Mouse (Mus musculus) T-helper 1 cell (primary cell): ENCODE measurements around the gene Zbed4.
"Not testable (repeated sequence)": the region's sequence is repeated elsewhere in the genome, so short reads cannot be mapped to it uniquely, and the experiment has no call there.

Experiments used
- in situ Hi-C: fragments of 300-600 bp; cut with MboI, MseI; formaldehyde crosslinking; loops from one replicate; pipeline ENCODE4 v1.15.1; 2025; ENCODE audit warnings: high pct_unique_total_duplicates

The Zbed4 gene

DNA sequence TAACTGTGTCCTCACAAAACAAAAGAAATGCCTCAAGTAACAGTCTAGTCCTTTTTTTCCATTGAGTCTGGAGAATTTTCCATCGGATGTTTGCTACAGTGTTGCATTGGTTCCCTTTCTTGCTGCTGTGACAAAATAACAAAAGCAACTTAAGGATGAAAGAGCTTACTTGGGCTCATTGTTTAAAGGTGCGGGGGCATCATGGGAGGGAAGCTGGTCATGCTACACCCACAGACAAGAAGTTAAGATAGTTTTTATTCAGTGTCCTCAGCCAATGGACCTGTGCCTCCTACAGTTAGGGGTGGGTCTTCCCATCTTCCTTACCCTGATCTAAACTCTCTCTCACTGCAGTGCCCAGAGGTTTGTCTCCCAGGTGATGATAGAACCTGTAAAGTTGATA, 13.0 kb upstream of the Zbed4 start:
- in situ Hi-C loops: no loop called here

DNA sequence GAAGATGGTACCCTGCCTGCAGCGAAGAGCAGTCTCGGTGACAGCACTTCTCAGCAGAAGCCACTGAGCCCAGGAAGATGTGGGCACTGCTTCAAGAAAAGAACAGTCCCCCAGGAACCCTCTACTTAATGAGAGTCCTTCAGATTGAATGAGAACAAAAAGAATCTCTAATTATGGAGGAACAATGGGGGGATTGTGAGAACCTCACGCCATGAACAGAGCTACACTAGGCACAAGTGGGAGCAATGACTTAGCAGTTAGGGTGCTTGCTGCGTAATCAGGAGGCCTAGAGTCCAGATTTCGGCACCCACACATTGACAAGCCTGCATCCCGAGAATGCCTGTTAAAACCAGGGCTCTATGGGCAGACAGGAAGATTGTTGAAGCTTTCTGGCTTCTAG, 10.1 kb upstream of the Zbed4 start:
- in situ Hi-C loops: no loop called here

DNA sequence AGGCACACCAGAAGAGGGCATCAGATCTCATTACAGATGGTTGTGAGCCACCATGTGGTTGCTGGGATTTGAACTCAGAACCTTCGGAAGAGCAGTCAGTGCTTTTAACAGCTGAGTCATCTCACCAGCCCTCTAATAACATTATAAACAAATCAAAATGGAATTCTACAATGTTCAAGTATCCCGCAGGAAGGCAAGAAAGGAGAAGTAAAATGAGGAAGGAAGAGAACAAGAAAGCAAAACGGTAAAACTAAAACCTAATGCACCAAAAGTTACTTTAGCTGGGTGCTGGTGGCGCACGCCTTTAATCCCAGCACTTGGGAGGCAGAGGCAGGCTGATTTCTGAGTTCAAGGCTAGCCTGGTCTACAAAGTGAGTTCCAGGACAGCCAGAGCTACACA, 8.1 kb upstream of the Zbed4 start:
- in situ Hi-C loops: not testable (repeated sequence)

DNA sequence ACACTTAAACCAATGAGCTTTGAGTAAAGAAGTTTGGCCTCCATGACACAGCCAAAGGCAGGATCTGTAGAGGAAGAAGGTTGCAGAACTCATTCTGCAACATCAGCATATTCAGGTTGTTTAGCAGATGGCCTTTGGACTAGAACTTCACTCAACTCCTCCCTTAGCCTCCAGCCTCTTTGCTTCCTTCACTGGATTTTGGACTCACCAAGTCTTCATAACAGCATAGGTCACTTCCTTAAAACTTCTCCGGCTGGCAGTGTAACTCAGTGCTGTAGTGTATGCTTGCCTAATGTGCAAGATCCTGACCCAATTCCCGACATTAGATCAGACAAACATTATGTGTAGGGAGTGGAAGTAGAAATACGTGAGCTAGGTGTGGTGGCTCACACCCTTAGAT, 6.1 kb upstream of the Zbed4 start:
- in situ Hi-C loops: no loop called here

DNA sequence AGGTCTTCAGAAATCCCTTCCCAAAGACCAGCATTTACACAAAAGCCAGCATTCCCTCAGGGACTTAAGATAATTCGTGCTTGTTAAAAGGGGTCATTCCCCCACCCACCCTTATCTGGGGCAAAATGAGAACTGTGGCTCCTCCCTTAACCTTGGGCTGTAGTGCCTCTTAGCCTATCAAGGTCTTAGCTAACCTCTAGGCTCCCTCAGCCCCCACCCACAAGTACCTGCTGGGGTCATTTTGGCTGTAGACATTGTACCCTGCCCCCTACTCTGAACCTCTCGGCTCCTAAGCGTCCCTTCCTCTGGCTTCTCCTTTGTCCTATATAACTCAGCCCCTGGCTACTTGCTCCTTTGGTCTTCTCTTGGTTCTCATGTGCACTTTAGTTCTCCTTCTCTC, 5.5 kb upstream of the Zbed4 start:
- in situ Hi-C loops: no loop called here

DNA sequence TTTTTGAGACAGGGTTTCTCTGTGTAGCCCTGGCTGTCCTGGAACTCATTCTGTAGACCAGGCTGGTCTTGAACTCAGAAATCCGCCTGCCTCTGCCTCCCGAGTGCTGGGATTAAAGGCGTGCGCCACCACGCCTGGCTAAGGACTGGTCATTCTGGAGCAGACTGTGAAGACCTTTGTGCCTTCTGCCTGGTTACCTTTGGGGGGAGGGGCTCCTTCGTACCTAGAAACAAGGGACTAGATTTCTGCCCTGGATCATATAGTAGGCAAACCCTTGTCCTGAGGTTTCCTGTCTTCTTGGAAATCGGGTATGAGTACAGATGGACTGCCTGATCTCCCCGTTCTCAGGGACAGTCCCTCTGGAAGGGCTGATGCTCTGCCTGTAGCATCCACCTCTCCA, 1.8 kb upstream of the Zbed4 start:
- in situ Hi-C loops: not testable (repeated sequence)

DNA sequence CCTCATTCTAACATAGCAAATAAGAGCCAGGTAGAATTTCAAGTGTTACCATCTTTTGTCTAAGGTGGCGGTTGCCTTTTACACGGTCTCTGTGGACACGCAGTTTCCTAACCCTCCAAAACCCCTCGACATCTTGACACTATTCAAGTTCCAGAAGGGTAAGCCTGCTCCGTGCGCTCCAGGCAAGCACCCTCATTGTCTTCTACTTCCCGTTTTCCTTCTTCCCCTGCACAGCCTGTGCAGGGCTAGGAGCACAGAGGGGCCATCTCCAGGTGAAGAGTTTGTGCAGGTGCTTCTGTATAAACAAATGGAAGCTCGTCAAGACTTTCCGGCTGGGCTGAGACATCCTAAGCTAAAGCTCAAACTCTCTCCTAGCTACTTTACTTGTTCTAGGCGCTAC, 1.4 kb upstream of the Zbed4 start:
- in situ Hi-C loops: no loop called here

DNA sequence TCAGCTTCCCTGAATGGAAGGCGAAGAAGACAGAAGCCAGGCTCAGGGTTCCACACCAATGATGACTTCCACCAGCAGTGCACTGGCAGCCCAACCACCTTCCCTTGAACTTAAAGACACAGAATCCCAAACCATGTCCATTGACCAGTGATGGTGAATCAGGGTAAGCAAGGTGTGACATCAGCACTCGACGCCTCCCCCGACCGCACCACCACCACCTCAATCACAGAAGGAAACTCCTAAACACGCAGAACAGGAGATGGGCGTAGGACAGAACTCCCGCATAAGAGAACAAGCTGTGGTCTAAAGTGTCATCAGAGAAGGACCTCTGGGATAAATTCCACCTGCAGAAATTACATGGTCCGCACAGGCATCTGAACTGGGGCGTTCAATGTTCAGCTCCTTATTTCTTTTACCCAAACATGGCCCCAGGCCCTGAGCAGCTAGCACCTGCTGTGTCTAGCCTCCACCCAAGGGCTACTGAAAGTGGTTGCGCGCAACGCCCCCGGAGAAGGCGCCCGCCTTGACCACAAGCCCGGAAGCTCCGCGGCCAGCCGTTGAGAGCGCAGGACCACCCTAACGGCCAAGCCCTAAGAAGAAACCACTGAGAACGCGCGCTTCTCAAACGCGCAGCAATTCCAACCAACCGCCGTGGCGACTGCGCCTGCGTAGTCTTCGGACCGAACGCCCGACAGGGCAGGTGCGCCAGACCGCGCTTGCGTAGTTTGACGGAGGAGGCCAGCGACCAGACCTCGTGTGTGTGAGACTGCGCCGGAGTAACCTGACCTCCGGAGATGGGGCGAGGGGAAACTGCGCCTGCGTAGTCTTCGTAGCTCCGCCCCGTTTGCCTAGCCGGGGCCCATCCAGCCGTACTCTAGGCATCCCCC, 540 bp upstream of the Zbed4 start:
- in situ Hi-C loops: no loop called here

DNA sequence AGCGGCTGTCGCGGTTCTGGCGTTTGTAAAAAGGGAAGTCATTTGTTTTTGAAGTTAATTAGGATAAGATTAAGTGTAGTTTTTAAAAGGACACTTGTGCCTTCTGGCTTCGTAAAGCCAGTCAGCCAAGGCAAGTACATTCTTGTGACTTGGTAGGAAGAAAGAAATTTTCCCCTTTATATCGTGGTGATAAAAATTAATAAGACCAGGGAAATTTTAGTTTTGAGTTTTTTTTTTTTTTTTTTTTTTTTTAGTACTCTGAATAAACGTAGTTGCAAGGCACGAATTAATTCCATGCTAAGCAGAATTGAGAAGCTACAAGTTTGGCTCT, 908 bp downstream of the Zbed4 start:
- in situ Hi-C loops: no loop called here

DNA sequence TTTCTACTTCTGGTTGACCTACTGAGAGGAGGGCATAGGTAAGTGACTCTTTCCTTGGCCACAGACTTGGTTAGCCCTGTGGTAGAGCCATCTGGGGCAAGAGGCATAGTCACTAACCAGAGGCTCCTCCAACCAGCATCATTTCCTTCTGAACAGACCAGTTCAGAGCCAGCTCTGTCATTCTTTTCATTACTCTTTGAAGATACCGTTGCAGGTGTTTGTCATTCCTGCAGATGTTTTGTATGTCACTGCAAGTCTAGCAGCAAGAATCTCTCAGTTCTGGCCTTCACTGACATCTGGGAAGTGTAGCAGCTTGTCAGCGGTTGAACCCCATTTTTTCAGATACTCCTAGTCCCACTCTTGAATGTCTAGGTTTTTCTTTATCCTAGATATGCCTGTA, 3.4 kb downstream of the Zbed4 start:
- in situ Hi-C loops: no loop called here

DNA sequence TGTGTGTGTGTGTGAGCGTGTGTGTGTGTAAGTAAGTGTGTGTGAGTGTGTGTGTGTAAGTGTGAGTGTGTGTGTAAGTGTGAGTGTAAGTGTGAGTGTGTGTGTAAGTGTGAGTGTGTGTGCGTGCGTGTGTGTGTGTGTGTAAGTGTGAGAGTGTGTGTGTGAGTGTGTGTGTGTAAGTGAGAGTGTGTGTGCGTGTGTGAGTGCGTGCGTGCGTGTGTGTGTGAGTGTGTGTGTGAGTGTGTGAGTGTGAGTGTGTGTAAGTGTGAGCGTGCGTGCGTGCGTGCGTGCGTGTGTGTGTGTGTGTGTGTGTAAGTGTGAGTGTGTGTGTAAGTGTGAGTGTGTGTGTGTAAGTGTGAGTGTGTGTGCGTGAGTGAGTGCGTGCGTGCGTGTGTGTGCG, 4.3 kb downstream of the Zbed4 start:
- in situ Hi-C loops: no loop called here

DNA sequence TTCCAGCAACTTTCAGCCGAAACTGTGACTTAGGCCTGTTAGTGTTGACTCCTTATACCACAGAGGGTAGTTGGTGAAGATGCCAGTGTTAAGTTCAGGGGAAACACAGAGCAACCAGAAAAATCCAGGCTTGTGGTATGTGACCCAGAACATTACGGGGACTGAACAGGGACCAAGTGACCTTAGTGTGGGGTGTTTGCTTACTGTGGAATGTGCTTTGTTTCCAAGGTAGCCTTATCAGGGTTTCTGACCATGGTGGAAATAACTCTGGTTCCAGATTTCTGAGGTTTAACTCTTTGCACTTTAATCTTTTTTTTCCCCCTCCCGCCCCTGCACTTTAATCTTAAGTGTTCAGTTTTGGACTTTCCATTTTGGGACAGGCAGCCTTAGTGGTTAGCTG, 6.6 kb downstream of the Zbed4 start:
- in situ Hi-C loops: no loop called here

DNA sequence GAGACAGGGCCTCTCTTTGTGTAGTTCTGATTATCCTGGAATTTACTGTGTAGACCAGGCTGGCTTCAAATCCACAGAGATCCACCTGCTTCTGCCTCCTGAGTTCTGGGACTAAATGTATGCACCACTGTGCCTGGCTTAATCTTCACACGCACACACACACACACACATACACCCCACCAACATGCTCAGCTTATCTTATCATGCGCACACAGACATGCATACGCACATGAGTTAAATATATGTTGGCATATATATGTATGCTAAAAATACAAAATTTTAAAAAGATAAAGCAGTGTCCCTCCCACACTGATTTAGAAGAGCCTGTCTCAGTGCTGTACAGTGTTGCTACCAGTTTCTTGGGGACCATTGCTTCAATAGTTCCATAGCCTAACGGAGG, 10.1 kb downstream of the Zbed4 start:
- in situ Hi-C loops: no loop called here

DNA sequence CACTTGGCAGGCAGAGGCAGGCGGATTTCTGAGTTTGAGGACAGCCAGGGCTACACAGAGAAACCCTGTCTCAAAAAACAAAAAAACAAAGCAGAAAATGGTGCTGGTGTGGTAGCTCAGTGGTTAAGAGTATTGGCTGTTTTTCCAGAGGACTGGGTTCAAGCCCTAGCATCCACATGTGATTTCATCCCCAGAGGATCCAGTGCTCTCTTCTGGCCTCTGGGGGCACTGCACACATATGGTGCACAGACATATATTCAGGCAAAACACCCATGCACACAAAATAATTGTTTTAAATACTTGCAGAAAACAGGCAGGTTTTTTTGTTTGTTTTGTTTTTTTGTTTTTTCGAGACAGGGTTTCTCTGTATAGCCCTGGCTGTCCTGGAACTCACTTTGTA, 14.7 kb downstream of the Zbed4 start:
- in situ Hi-C loops: not testable (repeated sequence)

DNA sequence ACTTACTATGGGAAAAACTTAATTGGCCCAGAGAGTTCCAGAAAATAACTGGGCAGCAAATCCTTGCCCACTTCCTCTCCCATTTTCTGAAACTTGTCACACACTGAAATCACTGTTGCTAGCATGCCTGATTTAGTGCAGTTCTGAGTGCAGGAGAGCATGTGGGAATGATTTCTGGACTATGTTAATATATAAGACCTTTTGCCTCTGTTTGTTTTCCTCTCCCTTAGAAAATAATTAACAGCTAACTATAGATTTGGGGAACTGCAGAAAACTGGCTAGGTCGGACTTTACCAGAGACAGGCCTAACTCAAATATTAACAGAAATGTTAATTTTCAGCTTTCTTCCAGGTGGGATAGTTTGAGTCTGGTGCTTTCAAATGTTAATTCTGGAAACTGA, 17.1 kb downstream of the Zbed4 start:
- in situ Hi-C loops: no loop called here

DNA sequence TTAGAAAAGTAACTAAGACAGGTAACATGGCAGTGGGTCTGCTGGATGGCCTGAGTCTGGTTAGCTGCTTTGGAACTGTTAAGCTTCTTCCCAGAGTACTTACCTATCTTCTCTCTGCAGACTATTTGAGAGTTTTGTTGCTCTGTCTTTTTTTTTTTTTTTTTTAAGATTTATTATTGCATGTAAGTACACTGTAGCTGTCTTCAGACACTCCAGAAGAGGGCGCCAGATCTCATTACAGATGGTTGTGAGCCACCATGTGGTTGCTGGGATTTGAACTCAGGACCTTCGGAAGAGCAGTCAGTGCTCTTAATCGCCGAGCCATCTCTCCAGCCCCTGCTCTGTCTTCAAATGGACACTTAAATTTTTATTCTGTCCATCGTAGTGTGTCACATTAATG, 23.2 kb downstream of the Zbed4 start:
- in situ Hi-C loops: loop anchor here (25.0 kb wide), 1 partner anchor 462 kb away; no protein-coding TSS in a partner anchor

DNA sequence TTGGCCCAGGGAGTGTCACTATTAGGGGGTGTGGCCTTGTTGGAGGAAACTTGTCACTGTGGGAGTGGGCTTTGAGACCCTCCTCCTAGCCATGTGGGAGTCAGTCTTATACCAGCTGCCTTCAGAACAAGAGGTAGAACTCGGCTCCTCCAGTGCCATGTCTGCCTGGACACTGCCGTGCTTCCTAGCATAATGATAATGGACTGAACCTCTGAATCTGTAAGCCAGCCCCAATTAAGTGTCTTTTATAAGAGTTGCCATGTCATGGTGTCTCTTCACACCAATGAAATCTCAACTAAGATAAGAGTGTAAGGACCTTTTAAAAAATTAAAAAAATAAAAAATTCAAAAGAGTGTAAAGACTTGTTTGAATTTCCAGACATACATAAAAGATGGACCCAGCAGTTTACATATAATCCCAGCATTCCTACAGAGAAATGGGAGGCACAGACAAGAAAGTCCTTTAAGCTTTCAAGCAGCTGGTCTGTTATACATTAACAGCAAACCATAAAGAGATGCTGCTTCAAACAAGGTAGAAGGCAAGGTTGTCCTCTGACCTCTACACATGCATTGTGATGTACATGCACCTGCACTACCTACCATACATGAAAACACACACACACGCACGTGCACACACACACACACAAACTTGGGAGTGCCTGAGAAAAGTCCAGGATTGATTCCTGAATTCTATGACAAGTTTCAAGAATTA, 40.8 kb downstream of the Zbed4 start:
- in situ Hi-C loops: loop anchor here (25.0 kb wide), 1 partner anchor 480 kb away; no protein-coding TSS in a partner anchor

DNA sequence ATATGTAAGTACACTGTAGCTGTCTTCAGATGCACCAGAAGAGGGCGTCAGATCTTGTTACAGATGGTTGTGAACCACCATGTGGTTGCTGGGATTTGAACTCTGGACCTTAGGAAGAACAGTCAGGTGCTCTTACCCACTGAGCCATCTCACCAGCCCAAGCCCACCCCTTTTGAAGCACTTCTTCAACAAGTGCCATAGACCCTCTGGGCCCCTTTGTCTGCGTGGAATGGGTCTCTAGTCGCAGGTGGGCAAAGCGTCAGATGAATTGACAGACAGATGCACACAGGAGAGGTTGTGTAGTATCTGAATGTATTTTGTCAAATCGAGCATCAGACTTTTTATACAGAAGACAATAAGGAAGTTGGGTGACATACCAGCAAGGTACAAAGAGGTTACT, 43.3 kb downstream of the Zbed4 start:
- in situ Hi-C loops: loop anchor here (25.0 kb wide), 1 partner anchor 482 kb away; no protein-coding TSS in a partner anchor

DNA sequence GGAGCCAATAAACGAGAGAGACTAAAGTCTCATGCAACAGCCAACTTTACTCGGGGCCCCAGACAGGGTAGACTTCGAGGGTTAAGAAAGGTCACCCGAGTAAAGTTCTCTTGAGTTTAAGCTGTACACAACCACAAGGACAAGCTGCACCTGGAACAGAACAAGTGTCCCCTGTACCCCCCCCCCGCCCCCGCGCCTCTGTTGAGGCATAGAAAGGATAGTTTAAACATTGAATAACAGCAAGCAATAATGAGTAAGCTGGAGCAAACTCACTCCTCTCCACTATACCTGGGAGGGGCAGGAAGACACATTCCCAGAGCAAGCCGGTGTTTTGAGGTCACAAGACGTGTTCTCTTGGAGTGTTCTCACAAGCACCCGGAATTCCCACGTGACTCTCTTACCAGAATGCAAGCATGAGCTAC, 48.5 kb downstream of the Zbed4 start:
- in situ Hi-C loops: loop anchor here (25.0 kb wide), 1 partner anchor 488 kb away; no protein-coding TSS in a partner anchor

DNA sequence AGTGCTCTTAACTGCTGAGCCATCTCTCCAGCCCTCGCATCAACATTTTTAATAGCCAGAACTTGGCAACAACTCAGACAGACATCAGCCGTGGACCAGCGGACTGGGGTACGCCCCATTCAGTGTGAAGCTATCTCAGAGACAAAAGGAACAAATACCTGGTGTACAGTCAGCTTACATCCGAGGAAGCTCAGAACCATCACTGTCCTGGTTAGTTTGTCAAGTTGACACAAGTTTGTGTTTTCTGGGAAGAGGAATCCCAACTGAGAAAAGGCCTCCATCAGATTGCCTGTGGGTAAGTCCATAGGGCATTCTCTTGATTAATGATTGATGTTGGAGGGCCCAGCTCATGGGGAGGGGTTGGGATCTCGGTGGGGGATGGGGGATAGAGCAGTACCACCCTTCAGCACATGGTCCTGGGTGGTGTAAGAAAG, 49.5 kb downstream of the Zbed4 start:
- in situ Hi-C loops: no loop called here

DNA sequence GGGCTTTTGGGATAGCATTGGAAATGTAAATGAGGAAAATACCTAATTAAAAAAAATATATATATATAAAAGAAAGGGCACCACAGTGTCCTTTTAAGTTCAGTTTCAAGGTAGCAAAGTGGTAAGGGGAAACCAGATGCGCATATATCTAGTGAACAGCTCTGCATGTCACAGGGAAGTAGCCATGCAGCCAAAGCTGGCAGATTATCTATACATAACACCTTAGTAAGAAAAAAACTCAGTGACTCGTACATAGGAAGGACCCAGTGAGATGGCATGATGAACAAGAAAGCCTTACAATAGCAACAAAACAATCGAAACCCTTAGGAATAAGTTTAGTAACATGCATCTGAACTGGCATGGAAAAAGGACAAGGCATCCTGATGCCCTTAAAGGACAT, 50.4 kb downstream of the Zbed4 start:
- in situ Hi-C loops: no loop called here

DNA sequence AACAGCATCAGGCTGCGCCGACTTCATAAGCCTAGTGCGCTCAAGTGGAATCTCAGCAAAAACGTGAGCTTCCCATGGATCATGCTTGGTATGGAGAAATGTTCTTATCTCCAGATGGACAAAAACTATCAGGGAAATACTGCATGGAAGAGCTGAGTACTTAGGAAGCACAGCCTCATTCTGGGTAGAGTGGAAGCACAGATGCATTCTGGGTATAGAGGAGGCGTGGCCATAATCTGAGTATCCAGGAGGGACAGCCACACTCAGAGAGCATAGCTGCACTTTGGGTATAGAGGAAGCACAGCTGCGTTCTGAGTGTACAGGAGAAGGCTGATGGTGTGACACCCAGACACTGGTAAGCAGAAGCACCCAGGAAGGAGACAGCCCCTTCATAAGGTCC, 50.9 kb downstream of the Zbed4 start:
- in situ Hi-C loops: no loop called here

DNA sequence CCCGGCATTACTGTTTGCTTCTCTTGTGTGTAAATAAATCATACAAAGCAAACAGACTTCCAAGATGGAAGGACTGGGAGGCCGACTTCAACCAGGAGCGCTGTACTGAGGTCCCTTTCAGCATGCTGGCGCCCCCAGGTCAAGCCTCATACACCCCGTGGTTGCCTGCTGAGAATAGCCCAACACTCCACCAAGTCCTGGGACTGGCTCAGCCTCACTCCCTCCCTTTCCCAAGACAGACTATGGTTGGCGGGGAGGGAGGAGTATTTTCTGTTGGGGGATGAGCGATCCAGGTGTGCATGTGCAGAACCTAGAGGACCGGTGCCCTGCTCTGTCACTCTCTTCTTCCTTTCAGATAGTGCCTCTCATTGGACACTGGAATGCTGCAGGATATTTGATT, 56.7 kb downstream of the Zbed4 start:
- in situ Hi-C loops: no loop called here
